Mouse (Mus musculus) liver, embryonic 13.5 days (tissue): ENCODE measurements around the gene Pam16. TPM values are rescaled to one million over a fixed set of nuclear protein-coding genes. Genes with fewer than 3 reads are reported as not detected.

Experiments used
- ATAC-seq: fragments of 200-750 bp; cut with Nextera tagmentation; 2 replicates; pipeline ENCODE4 v1.8.0; 2017; ENCODE audit warnings: low read depth, mild to moderate bottlenecking, moderate number of reproducible peaks, moderate library complexity
- DNase-seq: peaks from one replicate; pipeline ENCODE4 v3.0.0; 2022
- H3K27ac ChIP-seq: fragments of 300-500 bp; sonication (generic); 2 replicates; pipeline ENCODE4 v1.5.1; 2015; ENCODE audit warnings: moderate library complexity, mild to moderate bottlenecking, inconsistent platforms
- H3K27me3 ChIP-seq: fragments of 300-500 bp; sonication (generic); 2 replicates; pipeline ENCODE4 v1.6.1; 2015; ENCODE audit warnings: mild to moderate bottlenecking, inconsistent platforms
- H3K36me3 ChIP-seq: fragments of 300-500 bp; sonication (generic); 2 replicates; pipeline ENCODE4 v1.6.1; 2015; ENCODE audit warnings: mild to moderate bottlenecking, inconsistent platforms
- H3K4me1 ChIP-seq: fragments of 300-500 bp; sonication (generic); replicated peaks from 2 replicates; pipeline ENCODE4 v1.6.1; 2015; ENCODE audit warnings: inconsistent platforms
- H3K4me2 ChIP-seq: fragments of 300-500 bp; sonication (generic); 2 replicates; pipeline ENCODE4 v1.6.1; 2015; ENCODE audit warnings: inconsistent platforms, mild to moderate bottlenecking, moderate library complexity
- H3K4me3 ChIP-seq: fragments of 300-500 bp; sonication (generic); replicated peaks from 2 replicates; pipeline ENCODE4 v1.5.1; 2015; ENCODE audit warnings: mild to moderate bottlenecking, inconsistent platforms
- H3K9ac ChIP-seq: fragments of 300-500 bp; sonication (generic); 2 replicates; pipeline ENCODE4 v1.6.1; 2015; ENCODE audit warnings: mild to moderate bottlenecking, inconsistent platforms
- H3K9me3 ChIP-seq: fragments of 300-500 bp; sonication (generic); replicated peaks from 2 replicates; pipeline ENCODE4 v1.6.1; 2016; ENCODE audit warnings: inconsistent platforms
- WGBS: fragments of 180-500 bp; shearing (Covaris S2); methylation state at CpG from one replicate; pipeline ENCODE4 v1.1.7; 2015; ENCODE audit not compliant: insufficient replicate concordance; 5-methylcytosine and 5-hydroxymethylcytosine counted together
- polyA plus RNA-seq: library from polyadenylated mRNA; unstranded; fragments of >200 nt; fragmentation: Nextera tagmentation; extraction: Ambion mirVana; gene quantifications from 2 replicates; pipeline ENCODE4 v1.2.1, GENCODE M21; 2015

Gene Pam16
- polyA plus RNA-seq: 67.5 and 74.1 TPM in 2 replicates

GRCm38 (mm10) chr16:4624481-4625110 is at the start of gene Pam16:
Gene Pam16, minus strand, starts transcription at chr16:4624988.
- Histone ChIP-seq H3K4me1 (peaks cover 50% of the 10 kb centered on the region), H3K4me2 (peak within 1 kb of the TSS; percentile 84), H3K36me3 (peaks cover 10% of the 10 kb centered on the region; the same call in 1 of the 2 replicates), H3K9ac (peak within 1 kb of the TSS; percentile 87), H3K27me3 (no peaks in the 10 kb centered on the region), H3K9me3 (no peaks in the 10 kb centered on the region), H3K27ac (peak within 1 kb of the TSS; percentile 86), H3K4me3 (peak within 1 kb of the TSS; percentile 86)
- WGBS: under 1% methylated on average over 56 of the region's 56 CpGs
- DNase-seq (peak; percentile 89), ATAC-seq (peak; percentile 91)

GRCm38 (mm10) chr16:4674091-4674490 is 49.3 kb upstream of the Pam16 start:
- no peaks in the 10 kb centered on the region for H3K9me3 ChIP-seq
- peaks cover 32% of the 10 kb centered on the region for H3K36me3 ChIP-seq
- H3K27ac ChIP-seq: no peak overlapping the region
- 27% methylated on average over 4 of the region's 4 CpGs for WGBS
- H3K9ac ChIP-seq: no peak overlapping the region
- no peaks in the 10 kb centered on the region for H3K27me3 ChIP-seq
- H3K4me2 ChIP-seq: no peak overlapping the region
- ATAC-seq (no peak), DNase-seq (no peak)
- H3K4me3 ChIP-seq: no peak overlapping the region
- peaks cover 41% of the 10 kb centered on the region for H3K4me1 ChIP-seq

GRCm38 (mm10) chr16:4670317-4670716 is 45.5 kb upstream of the Pam16 start:
- Histone ChIP-seq H3K9me3 (no peaks in the 10 kb centered on the region), H3K27me3 (no peaks in the 10 kb centered on the region), H3K27ac (no peak overlapping the region), H3K4me2 (no peak overlapping the region), H3K4me3 (no peak overlapping the region), H3K9ac (no peak overlapping the region), H3K36me3 (peaks cover 38% of the 10 kb centered on the region), H3K4me1 (peaks cover 21% of the 10 kb centered on the region)
- ATAC-seq (0 out of 2 replicates have a peak, but pooled peaks have one; percentile 8), DNase-seq (no peak)
- 63% methylated on average over 5 of the region's 5 CpGs for WGBS

GRCm38 (mm10) chr16:4667190-4667808 is 42.5 kb upstream of the Pam16 start:
- no peak overlapping the region for H3K4me3 ChIP-seq
- peaks cover 33% of the 10 kb centered on the region for H3K36me3 ChIP-seq
- H3K9ac ChIP-seq: no peak overlapping the region
- H3K27ac ChIP-seq: no peak overlapping the region
- H3K9me3 ChIP-seq: no peaks in the 10 kb centered on the region
- H3K4me2 ChIP-seq: no peak overlapping the region
- H3K27me3 ChIP-seq: no peaks in the 10 kb centered on the region
- ATAC-seq: peak; percentile 77
- 18% methylated on average over 3 of the region's 3 CpGs for WGBS
- DNase-seq: peak; percentile 68
- no peaks in the 10 kb centered on the region; the same call in 1 of the 2 replicates for H3K4me1 ChIP-seq

GRCm38 (mm10) chr16:4665726-4666125 is 40.9 kb upstream of the Pam16 start:
- 87% methylated on average over 2 of the region's 2 CpGs for WGBS
- no peak overlapping the region for H3K4me2 ChIP-seq
- H3K4me1 ChIP-seq: no peaks in the 10 kb centered on the region; the same call in 1 of the 2 replicates
- H3K9ac ChIP-seq: no peak overlapping the region
- H3K27ac ChIP-seq: no peak overlapping the region
- no peaks in the 10 kb centered on the region for H3K27me3 ChIP-seq
- ATAC-seq (no peak), DNase-seq (no peak)
- no peaks in the 10 kb centered on the region for H3K9me3 ChIP-seq
- H3K4me3 ChIP-seq: no peak overlapping the region
- H3K36me3 ChIP-seq: peaks cover 38% of the 10 kb centered on the region

GRCm38 (mm10) chr16:4663806-4664205 is 39.0 kb upstream of the Pam16 start:
- ATAC-seq (no peak), DNase-seq (no peak)
- H3K27me3 ChIP-seq: no peaks in the 10 kb centered on the region
- H3K4me3 ChIP-seq: no peak overlapping the region
- WGBS: 70% methylated on average over 2 of the region's 2 CpGs
- H3K4me1 ChIP-seq: peaks cover 5% of the 10 kb centered on the region; the same call in 1 of the 2 replicates
- H3K9me3 ChIP-seq: no peaks in the 10 kb centered on the region
- no peak overlapping the region for H3K9ac ChIP-seq
- no peak overlapping the region for H3K4me2 ChIP-seq
- H3K27ac ChIP-seq: no peak overlapping the region
- peaks cover 42% of the 10 kb centered on the region for H3K36me3 ChIP-seq

GRCm38 (mm10) chr16:4661605-4662004 is 36.8 kb upstream of the Pam16 start:
- peaks cover 26% of the 10 kb centered on the region for H3K36me3 ChIP-seq
- WGBS: 79% methylated on average over 2 of the region's 2 CpGs
- no peaks in the 10 kb centered on the region for H3K9me3 ChIP-seq
- H3K4me2 ChIP-seq: no peak overlapping the region
- H3K27me3 ChIP-seq: no peaks in the 10 kb centered on the region
- H3K9ac ChIP-seq: no peak overlapping the region
- no peak overlapping the region for H3K27ac ChIP-seq
- no peak overlapping the region for H3K4me3 ChIP-seq
- H3K4me1 ChIP-seq: peaks cover 11% of the 10 kb centered on the region
- ATAC-seq: no peak
- DNase-seq: no peak

- Histone ChIP-seq H3K9me3 (no peaks in the 10 kb centered on the region), H3K4me1 (peaks cover 30% of the 10 kb centered on the region), H3K4me3 (no peak overlapping the region), H3K4me2 (no peak overlapping the region), H3K9ac (no peak overlapping the region), H3K36me3 (peaks cover 29% of the 10 kb centered on the region), H3K27ac (no peak overlapping the region), H3K27me3 (no peaks in the 10 kb centered on the region)
- no peak for ATAC-seq
- DNase-seq: no peak
- 56% methylated on average over 2 of the region's 2 CpGs for WGBS
These were observed 34.5 kb upstream of the Pam16 start for GRCm38 (mm10) chr16:4659326-4659725.

GRCm38 (mm10) chr16:4658781-4659245 is 34.0 kb upstream of the Pam16 start:
- H3K4me2 ChIP-seq: no peak overlapping the region
- peaks cover 25% of the 10 kb centered on the region for H3K36me3 ChIP-seq
- H3K9me3 ChIP-seq: no peaks in the 10 kb centered on the region
- ATAC-seq (peak; percentile 7; the same call in 1 of the 2 replicates), DNase-seq (no peak)
- no peak overlapping the region for H3K9ac ChIP-seq
- no peak overlapping the region for H3K27ac ChIP-seq
- peaks cover 30% of the 10 kb centered on the region for H3K4me1 ChIP-seq
- no peak overlapping the region for H3K4me3 ChIP-seq
- WGBS: 53% methylated on average over 11 of the region's 11 CpGs
- no peaks in the 10 kb centered on the region for H3K27me3 ChIP-seq

GRCm38 (mm10) chr16:4656571-4657081 is 31.8 kb upstream of the Pam16 start:
- no peak overlapping the region for H3K4me3 ChIP-seq
- no peaks in the 10 kb centered on the region for H3K27me3 ChIP-seq
- no peak overlapping the region for H3K4me2 ChIP-seq
- no peak for ATAC-seq
- no peak overlapping the region for H3K27ac ChIP-seq
- no peaks in the 10 kb centered on the region for H3K9me3 ChIP-seq
- H3K36me3 ChIP-seq: peaks cover 40% of the 10 kb centered on the region
- no peak for DNase-seq
- no peak overlapping the region for H3K9ac ChIP-seq
- H3K4me1 ChIP-seq: peaks cover 30% of the 10 kb centered on the region
- 67% methylated on average over 9 of the region's 9 CpGs for WGBS

- Histone ChIP-seq H3K27me3 (no peaks in the 10 kb centered on the region), H3K4me1 (peaks cover 30% of the 10 kb centered on the region), H3K9ac (0 out of 2 replicates have a peak overlapping the region, but pooled peaks have one; percentile 29), H3K4me3 (no peak overlapping the region), H3K36me3 (peaks cover 43% of the 10 kb centered on the region), H3K9me3 (no peaks in the 10 kb centered on the region), H3K27ac (peak overlapping the region; percentile 58), H3K4me2 (no peak overlapping the region)
- ATAC-seq: no peak; the same call in 1 of the 2 replicates
- no peak for DNase-seq
- WGBS: 39% methylated on average over 11 of the region's 11 CpGs
These were observed 31.2 kb upstream of the Pam16 start for GRCm38 (mm10) chr16:4655764-4656570.
